Mouse (Mus musculus) R1 (cell line): Measurements from ENCODE around the gene Krt75.

Experiments
- DNase-seq: peaks from one replicate; pipeline ENCODE4 v3.0.0-alpha.2; 2018; ENCODE audit warnings: low read depth, low spot score

Gene Krt75

GRCm38 (mm10) chr15:101573796-101574345 is at the start of gene Krt75:
Gene Krt75 (minus strand): TSS chr15:101573904.
- no peak for DNase-seq

GRCm38 (mm10) chr15:101599123-101599522 is 25.4 kb upstream of the Krt75 start:
- DNase-seq: no peak

GRCm38 (mm10) chr15:101588216-101588615 is 14.5 kb upstream of the Krt75 start:
- DNase-seq: peak; percentile 77

GRCm38 (mm10) chr15:101584456-101584855 is 10.8 kb upstream of the Krt75 start:
- DNase-seq: no peak

GRCm38 (mm10) chr15:101583211-101583965 is 9.7 kb upstream of the Krt75 start:
- no peak for DNase-seq

GRCm38 (mm10) chr15:101581701-101582100 is 8.0 kb upstream of the Krt75 start:
- no peak for DNase-seq

GRCm38 (mm10) chr15:101575506-101575905 is 1.8 kb upstream of the Krt75 start:
- DNase-seq: no peak

- DNase-seq: peak; percentile 27
These were observed 5.9 kb downstream of the Krt75 start for GRCm38 (mm10) chr15:101567780-101568179.

- DNase-seq: no peak
These were observed 10.9 kb downstream of the Krt75 start, which contains the start of gene Krt90 for GRCm38 (mm10) chr15:101562850-101563249. Gene Krt90 (minus strand): TSS chr15:101562950.

GRCm38 (mm10) chr15:101558034-101558646 is 15.6 kb downstream of the Krt75 start:
- peak; percentile 53 for DNase-seq

- peak; percentile 49 for DNase-seq
These were observed 20.5 kb downstream of the Krt75 start for GRCm38 (mm10) chr15:101553169-101553568.

GRCm38 (mm10) chr15:101552188-101552587 is 21.5 kb downstream of the Krt75 start:
- no peak for DNase-seq

GRCm38 (mm10) chr15:101550567-101550966 is 23.1 kb downstream of the Krt75 start, which contains the start of gene Krt82:
Gene Krt82 (minus strand): TSS chr15:101550667.
- no peak for DNase-seq

- DNase-seq: no peak
These were observed 29.2 kb downstream of the Krt75 start for GRCm38 (mm10) chr15:101544478-101544877.

- DNase-seq: peak; percentile 11
These were observed 31.2 kb downstream of the Krt75 start for GRCm38 (mm10) chr15:101542543-101542942.

- DNase-seq: no peak
These were observed 35.2 kb downstream of the Krt75 start for GRCm38 (mm10) chr15:101538580-101538900.

- no peak for DNase-seq
These were observed 35.7 kb downstream of the Krt75 start for GRCm38 (mm10) chr15:101537864-101538579.

GRCm38 (mm10) chr15:101536054-101536850 is 37.5 kb downstream of the Krt75 start:
- no peak for DNase-seq

- DNase-seq: no peak
These were observed 41.0 kb downstream of the Krt75 start, which contains the start of gene Krt84 for GRCm38 (mm10) chr15:101532720-101533119. Gene Krt84 (minus strand): TSS chr15:101532820.

GRCm38 (mm10) chr15:101522556-101523232 is 51.0 kb downstream of the Krt75 start:
- no peak for DNase-seq

GRCm38 (mm10) chr15:101519792-101520191 is 53.9 kb downstream of the Krt75 start:
- DNase-seq: peak; percentile 58
